Mouse (Mus musculus) lung, embryonic 15.5 days (tissue): Measurements from ENCODE around the gene Tecr. TPM values are rescaled to one million over a fixed set of nuclear protein-coding genes. Genes with fewer than 3 reads are reported as not detected.

Experiments
- ATAC-seq: fragments of 200-750 bp; cut with Nextera tagmentation; 2 replicates; pipeline ENCODE4 v1.8.0; 2017; ENCODE audit warnings: moderate number of reproducible peaks, borderline replicate concordance; ENCODE audit not compliant: low FRiP score, low TSS enrichment; ENCODE audit errors: extremely low read depth
- H3K27ac ChIP-seq: fragments of 300-500 bp; sonication (generic); 2 replicates; pipeline ENCODE4 v1.5.1; 2015; ENCODE audit warnings: moderate library complexity, mild to moderate bottlenecking, inconsistent platforms
- H3K27me3 ChIP-seq: fragments of 300-500 bp; sonication (generic); 2 replicates; pipeline ENCODE4 v1.6.1; 2015; ENCODE audit warnings: inconsistent platforms
- H3K36me3 ChIP-seq: fragments of 300-500 bp; sonication (generic); 2 replicates; pipeline ENCODE4 v1.6.1; 2015; ENCODE audit warnings: inconsistent platforms
- H3K4me1 ChIP-seq: fragments of 300-500 bp; sonication (generic); 2 replicates; pipeline ENCODE4 v1.6.1; 2015; ENCODE audit warnings: inconsistent platforms
- H3K4me2 ChIP-seq: fragments of 300-500 bp; sonication (generic); 2 replicates; pipeline ENCODE4 v1.6.1; 2015; ENCODE audit warnings: inconsistent platforms, mild to moderate bottlenecking, moderate library complexity
- H3K4me3 ChIP-seq: fragments of 300-500 bp; sonication (generic); 2 replicates; pipeline ENCODE4 v1.5.1; 2015; ENCODE audit warnings: mild to moderate bottlenecking, inconsistent platforms
- H3K9ac ChIP-seq: fragments of 300-500 bp; sonication (generic); 2 replicates; pipeline ENCODE4 v1.6.1; 2015; ENCODE audit warnings: inconsistent platforms
- H3K9me3 ChIP-seq: fragments of 300-500 bp; sonication (generic); 2 replicates; pipeline ENCODE4 v1.6.1; 2016; ENCODE audit warnings: inconsistent platforms
- WGBS: fragments of 180-500 bp; shearing (Covaris S2); methylation state at CpG from one replicate; pipeline ENCODE4 v1.1.7; 2015; 5-methylcytosine and 5-hydroxymethylcytosine counted together
- polyA plus RNA-seq: library from polyadenylated mRNA; unstranded; fragments of >200 nt; fragmentation: Nextera tagmentation; extraction: Ambion mirVana; gene quantifications from 2 replicates; pipeline ENCODE4 v1.2.1, GENCODE M21; 2015

Gene Tecr
- polyA plus RNA-seq, 1 experiment from 2014 or later, result 533 TPM

DNA sequence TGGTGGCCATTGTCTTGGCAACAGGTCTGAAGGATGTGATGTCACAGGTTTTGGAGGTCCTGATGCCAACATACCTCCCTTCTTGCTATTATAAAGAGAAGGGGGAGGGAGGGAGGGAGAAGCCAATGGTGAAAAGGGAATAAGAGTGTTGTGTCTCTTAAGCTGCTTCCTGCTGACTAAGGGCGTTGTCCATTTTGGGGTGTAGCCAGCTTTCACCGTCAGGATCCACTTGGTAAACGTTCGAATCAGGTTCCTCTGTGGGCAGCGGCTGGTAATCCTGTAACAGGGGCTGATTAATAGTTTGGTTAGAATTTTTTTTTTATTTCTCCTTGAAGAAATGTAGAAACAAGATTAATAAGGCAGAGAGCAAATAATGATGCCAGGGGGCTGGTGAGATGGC lies 31.9 kb upstream of the Tecr start:
- H3K4me1 ChIP-seq, result no peaks in the 10 kb centered on the region
- WGBS, result 59% methylated on average over 5 of the region's 5 CpGs
- H3K27me3 ChIP-seq, result no peaks in the 10 kb centered on the region
- H3K9me3 ChIP-seq, result no peaks in the 10 kb centered on the region
- no peak overlapping the region for H3K9ac ChIP-seq
- H3K4me3 ChIP-seq, result no peak overlapping the region
- no peaks in the 10 kb centered on the region for H3K36me3 ChIP-seq
- no peak overlapping the region for H3K27ac ChIP-seq
- no peak for ATAC-seq
- H3K4me2 ChIP-seq, result no peak overlapping the region

DNA sequence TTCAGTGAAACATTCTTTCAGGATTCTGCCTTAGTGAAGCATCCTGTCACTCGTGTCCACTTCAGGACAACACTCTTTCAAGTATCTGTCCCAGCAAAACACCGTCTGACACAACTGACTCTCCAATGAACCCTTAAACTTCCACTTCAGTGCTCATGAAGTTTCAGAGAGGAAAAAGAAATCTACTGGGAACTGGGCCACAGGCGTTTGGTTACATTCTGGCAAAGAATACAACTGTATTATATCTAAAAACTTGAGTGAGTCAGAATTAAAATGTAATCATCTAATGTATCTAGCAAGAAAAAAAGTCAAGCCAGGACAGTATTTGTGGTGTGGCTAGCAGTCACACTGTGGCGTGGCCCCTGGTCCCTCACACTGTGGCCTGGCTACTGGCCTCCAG lies 31.1 kb upstream of the Tecr start:
- H3K4me2 ChIP-seq, result no peak overlapping the region
- 53% methylated on average over 4 of the region's 4 CpGs for WGBS

DNA sequence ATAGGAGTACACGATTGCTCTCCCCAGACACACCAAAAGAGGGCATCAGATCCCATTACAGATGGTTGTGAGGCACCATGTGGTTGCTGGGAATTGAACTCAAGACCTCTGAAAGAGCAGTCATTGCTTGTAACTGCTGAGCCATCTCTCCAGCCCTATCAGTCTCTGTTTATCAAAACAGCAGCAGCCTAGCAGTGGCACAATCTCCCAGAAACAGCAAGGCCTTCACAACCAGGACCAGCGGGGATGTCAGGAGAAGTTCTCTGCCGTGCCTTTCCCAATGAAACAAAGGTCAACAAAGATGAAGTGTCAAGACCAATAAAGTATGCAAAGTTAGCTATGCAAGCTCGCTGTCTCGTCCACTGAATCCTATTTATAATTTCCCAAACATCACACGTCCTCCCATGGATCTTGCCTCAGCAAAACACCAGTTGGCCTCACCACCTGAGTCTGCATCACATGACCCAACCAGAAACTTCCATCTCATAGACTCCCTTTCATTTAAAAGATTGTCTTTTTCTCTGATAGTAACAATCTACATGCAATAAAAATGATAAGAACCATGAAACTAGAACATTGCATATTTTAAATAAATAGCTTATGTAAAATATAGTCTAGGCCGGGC lies 24.4 kb upstream of the Tecr start:
- no peaks in the 10 kb centered on the region for H3K36me3 ChIP-seq
- H3K27me3 ChIP-seq, result no peaks in the 10 kb centered on the region
- H3K4me2 ChIP-seq, result no peak overlapping the region
- no peak overlapping the region for H3K4me3 ChIP-seq
- no peaks in the 10 kb centered on the region for H3K4me1 ChIP-seq
- 61% methylated on average over 7 of the region's 7 CpGs for WGBS
- no peak overlapping the region for H3K9ac ChIP-seq
- H3K9me3 ChIP-seq, result no peaks in the 10 kb centered on the region
- no peak overlapping the region for H3K27ac ChIP-seq
- ATAC-seq, result no peak

More for the DNA sequence above, 31.1 kb upstream of the Tecr start:
- no peaks in the 10 kb centered on the region for H3K4me1 ChIP-seq
- H3K27me3 ChIP-seq, result no peaks in the 10 kb centered on the region
- H3K4me3 ChIP-seq, result no peak overlapping the region
- no peak for ATAC-seq
- H3K27ac ChIP-seq, result no peak overlapping the region
- H3K9ac ChIP-seq, result no peak overlapping the region
- no peaks in the 10 kb centered on the region for H3K36me3 ChIP-seq
- H3K9me3 ChIP-seq, result no peaks in the 10 kb centered on the region

DNA sequence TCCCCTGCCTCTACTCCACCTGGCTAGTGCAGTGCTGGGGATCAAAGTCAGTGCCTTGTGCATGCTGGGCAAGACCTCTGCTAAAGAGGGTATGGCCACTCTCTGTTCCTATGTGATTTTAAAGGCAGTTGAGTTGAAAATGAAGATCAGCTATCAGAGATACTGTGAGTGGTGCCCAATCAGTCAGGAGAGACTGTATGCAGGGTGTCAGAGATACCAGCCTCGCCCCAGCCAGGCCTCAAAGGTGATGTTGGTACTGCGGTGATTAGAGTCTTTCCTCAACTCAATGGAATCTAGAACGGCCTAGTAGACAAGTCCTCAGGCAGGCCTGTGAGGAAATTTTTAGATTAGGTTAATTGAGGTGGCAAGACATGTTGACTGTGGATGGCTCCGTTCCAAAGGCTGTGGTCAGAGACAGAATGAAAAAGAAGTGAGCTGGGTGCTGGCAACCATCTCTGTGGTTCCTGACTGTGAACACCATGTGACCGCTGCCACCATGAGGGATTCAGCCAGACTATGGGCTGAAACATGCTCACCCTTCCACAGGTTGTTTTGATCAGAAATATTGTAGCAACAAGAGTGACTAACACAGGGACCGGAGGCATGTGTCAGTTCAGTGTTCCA lies 18.0 kb upstream of the Tecr start:
- WGBS, result 88% methylated on average over 6 of the region's 6 CpGs
- H3K27me3 ChIP-seq, result no peaks in the 10 kb centered on the region
- H3K9ac ChIP-seq, result no peak overlapping the region
- no peak overlapping the region for H3K4me2 ChIP-seq
- H3K27ac ChIP-seq, result no peak overlapping the region
- no peaks in the 10 kb centered on the region for H3K36me3 ChIP-seq
- H3K4me1 ChIP-seq, result peaks cover 6% of the 10 kb centered on the region; the same call in 1 of the 2 replicates
- no peak for ATAC-seq
- H3K9me3 ChIP-seq, result no peaks in the 10 kb centered on the region
- H3K4me3 ChIP-seq, result no peak overlapping the region

DNA sequence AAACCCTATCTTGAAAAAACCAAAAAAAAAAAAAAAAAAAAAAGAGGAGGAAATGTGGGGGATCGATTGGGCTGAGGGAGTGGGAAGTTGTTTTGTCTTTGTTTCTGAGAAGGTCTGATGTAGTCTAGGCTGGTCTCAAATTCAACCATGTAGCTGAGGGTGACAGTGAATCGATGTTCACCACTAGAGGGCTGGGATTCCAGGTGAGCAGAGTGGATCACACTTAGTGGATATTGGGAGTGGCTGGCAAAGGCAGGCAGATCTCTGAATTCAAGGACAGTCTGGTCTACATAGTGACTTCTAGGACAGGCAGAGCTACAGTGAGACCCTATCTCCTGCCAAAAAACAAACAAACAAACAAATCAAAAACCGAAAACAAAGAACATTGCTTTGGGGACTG lies 17.0 kb upstream of the Tecr start:
- Histone ChIP-seq H3K27me3 (no peaks in the 10 kb centered on the region), H3K4me3 (no peak overlapping the region), H3K9ac (no peak overlapping the region), H3K36me3 (no peaks in the 10 kb centered on the region), H3K4me1 (peaks cover 6% of the 10 kb centered on the region; the same call in 1 of the 2 replicates), H3K9me3 (no peaks in the 10 kb centered on the region), H3K27ac (no peak overlapping the region), H3K4me2 (no peak overlapping the region)
- WGBS, result 25% methylated on average over 3 of the region's 3 CpGs
- ATAC-seq, result no peak

DNA sequence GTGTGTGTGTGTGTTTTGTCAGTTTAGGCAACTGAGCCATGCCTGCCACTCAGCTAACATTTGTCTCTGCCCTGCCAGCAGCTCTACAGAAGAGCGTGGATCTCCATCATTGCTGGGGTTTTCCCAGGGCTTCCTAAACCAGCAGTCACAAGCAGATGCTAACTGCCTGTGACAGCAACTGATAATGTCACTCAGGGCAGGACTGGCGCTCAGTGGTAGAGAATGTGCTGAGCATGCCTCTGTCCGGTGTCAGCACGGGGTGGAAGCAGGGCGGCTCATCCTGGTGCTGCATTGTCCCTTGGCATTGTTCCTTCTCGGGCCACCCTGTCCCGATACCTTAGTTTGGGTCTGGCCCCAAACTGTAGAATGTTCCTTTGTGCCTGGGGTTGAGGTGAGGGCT lies 15.8 kb upstream of the Tecr start:
- Histone ChIP-seq H3K9me3 (no peaks in the 10 kb centered on the region), H3K9ac (no peak overlapping the region), H3K4me1 (peaks cover 6% of the 10 kb centered on the region; the same call in 1 of the 2 replicates), H3K4me3 (no peak overlapping the region), H3K27ac (no peak overlapping the region), H3K36me3 (no peaks in the 10 kb centered on the region), H3K4me2 (no peak overlapping the region), H3K27me3 (no peaks in the 10 kb centered on the region)
- 75% methylated on average over 7 of the region's 7 CpGs for WGBS
- ATAC-seq, result no peak

DNA sequence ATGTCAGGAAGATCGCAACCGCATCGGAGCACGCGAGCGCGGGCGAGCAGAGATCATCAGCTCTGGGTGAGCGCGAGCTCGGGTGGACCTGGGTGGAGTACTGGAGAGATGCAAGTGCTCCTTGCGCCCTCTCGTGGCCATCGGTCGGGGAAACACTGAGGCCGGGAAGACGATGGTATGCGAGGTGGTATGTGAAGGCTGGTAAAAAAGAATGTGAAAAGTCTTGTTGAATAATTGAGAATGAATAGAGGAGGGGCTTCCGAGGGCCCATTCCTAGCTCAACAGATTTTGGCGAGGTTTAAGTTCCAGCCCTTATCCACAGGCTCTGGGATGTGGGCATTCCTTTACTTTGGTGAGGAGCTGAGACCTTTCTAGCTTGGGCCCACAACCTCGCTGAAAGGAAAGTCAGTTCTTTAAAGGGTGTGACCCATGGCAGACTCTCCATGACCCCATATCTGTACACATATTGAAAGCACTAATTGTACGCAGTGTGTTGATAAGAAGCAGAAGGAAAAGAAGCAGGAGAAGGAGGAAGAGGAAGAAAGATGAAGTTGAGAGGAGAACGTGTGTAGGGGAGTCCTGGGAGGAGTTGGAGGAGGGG lies 14.7 kb upstream of the Tecr start:
- ATAC-seq, result peak; percentile 87

DNA sequence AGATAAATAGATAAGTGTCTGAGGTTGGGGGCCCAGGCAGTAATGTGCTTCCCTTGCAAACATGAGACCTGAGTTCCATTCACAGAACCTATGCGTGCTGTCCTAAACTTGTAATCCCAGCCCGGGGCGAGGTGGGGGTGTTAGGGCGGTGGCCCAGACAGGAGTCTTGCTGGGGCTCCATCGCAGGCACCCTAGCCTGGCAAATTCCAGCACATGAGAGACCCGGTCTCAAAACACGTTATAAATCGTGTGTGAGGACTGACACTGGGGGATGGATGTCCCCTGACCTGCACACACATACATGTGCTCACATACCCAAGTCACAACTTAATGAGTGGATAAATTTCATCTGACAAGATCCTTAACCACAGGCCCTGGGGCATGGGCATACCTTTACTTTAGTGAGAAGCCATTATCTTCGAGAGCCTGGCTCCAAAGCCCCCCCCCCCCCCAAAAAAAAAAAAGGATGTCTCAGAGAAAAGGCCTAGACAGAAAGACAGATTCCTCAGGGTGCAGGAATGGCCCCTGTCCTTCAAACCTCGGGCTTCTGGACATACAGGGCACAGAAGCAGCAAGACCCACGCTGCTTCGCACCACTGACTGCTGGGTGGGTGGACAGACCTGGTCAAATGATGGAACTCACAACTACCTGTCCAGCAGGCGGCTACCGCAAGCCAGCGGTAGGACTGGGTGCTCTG lies 14.1 kb upstream of the Tecr start:
- 53% methylated on average over 15 of the region's 15 CpGs for WGBS
- H3K9ac ChIP-seq, result peak overlapping the region; percentile 42
- H3K36me3 ChIP-seq, result no peaks in the 10 kb centered on the region
- H3K27ac ChIP-seq, result no peak overlapping the region
- peaks cover 6% of the 10 kb centered on the region; the same call in 1 of the 2 replicates for H3K4me1 ChIP-seq
- no peaks in the 10 kb centered on the region for H3K9me3 ChIP-seq
- H3K27me3 ChIP-seq, result no peaks in the 10 kb centered on the region
- no peak for ATAC-seq
- H3K4me2 ChIP-seq, result peak overlapping the region; percentile 71
- H3K4me3 ChIP-seq, result peak overlapping the region; percentile 36

More for the DNA sequence above, 14.7 kb upstream of the Tecr start:
- no peak overlapping the region for H3K27ac ChIP-seq
- H3K9me3 ChIP-seq, result no peaks in the 10 kb centered on the region
- H3K9ac ChIP-seq, result peak overlapping the region; percentile 42
- WGBS, result 5% methylated on average over 23 of the region's 23 CpGs
- no peaks in the 10 kb centered on the region for H3K36me3 ChIP-seq
- H3K4me3 ChIP-seq, result peak overlapping the region; percentile 36
- H3K4me1 ChIP-seq, result peaks cover 6% of the 10 kb centered on the region; the same call in 1 of the 2 replicates
- peak overlapping the region; percentile 71 for H3K4me2 ChIP-seq
- no peaks in the 10 kb centered on the region for H3K27me3 ChIP-seq

DNA sequence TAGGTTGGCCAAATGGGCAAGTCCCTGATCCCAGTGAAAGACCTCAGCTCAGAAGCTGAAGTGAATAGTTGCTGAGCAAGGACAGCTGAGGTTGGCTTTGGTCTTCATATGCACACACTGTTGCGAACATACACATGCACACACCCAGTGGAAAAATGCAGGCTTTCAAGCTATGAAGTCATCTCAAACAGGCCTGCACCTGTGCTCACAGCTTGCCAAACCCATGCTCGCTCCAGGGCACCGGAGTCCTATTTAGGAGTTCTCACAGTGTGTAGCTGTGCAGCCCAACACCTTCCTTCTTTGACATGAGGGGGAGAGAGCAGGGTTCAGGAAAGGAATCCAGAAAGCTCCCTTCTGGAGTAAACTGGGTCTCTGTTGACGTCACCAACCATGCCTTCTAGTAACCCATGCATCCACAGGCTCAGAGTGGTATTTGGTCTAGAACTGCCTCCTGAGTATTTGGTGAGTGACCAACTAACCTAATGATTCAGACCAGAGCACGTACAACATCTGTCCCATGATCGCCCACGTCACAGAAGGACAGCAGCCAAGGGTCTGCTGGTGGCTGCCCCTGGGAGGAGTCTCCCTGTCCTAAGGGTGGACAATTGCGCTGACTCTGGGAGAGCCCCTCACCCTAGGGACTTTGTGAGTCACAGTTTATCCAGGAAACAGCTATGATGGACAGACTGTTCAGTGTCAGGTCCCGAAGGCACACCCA lies 12.0 kb upstream of the Tecr start:
- peaks cover 6% of the 10 kb centered on the region; the same call in 1 of the 2 replicates for H3K4me1 ChIP-seq
- H3K9ac ChIP-seq, result no peak overlapping the region
- no peaks in the 10 kb centered on the region for H3K36me3 ChIP-seq
- H3K9me3 ChIP-seq, result no peaks in the 10 kb centered on the region
- no peaks in the 10 kb centered on the region for H3K27me3 ChIP-seq
- ATAC-seq, result peak; percentile 47; the same call in 1 of the 2 replicates
- 77% methylated on average over 9 of the region's 9 CpGs for WGBS
- no peak overlapping the region for H3K4me3 ChIP-seq
- H3K4me2 ChIP-seq, result no peak overlapping the region
- H3K27ac ChIP-seq, result peak overlapping the region; percentile 30; the same call in 1 of the 2 replicates

DNA sequence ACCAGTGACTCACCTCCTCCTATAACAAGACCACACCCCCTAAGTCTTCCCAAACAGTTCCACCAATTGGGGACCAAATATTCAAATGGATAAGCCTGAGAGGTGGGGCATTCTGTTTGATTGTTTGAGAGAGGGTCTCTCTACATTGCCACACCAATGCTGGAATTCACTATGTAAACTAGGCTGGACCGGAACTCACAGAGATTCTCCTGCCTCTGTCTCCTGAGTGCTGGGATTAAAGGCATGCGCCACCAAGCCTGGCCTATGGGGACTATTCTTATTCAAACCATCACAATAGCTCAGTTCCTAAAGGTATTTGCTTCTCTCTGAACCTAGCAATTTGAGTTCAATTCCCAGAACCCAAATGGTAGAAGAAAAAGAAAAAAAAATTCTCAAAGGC lies 10.8 kb upstream of the Tecr start:
- no peak overlapping the region for H3K4me3 ChIP-seq

DNA sequence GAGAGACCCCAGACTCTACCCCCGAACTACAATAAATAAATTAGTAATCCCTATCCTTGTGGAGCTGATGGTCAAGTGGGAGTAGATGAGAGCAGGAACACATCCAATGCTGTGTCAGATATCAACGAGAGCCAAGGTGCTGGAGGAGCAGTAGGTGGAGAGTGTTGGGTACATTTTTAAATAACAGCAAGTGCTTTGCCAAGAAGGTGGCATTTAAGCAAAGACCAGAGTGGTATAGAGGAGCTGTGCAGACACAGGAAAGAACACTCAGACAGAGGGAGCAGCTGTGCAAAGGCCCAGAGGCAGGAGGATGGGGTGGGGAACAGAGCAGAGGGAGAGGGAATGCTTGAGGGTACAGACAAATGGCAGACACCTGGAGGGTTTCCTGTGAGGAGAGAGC lies 9.3 kb upstream of the Tecr start:
- peaks cover 20% of the 10 kb centered on the region for H3K36me3 ChIP-seq
- no peak overlapping the region for H3K27ac ChIP-seq
- 0 out of 2 replicates have a peak, but pooled peaks cover 2% of the 10 kb centered on the region for H3K4me1 ChIP-seq
- H3K9me3 ChIP-seq, result no peaks in the 10 kb centered on the region
- WGBS, result 69% methylated on average over 2 of the region's 2 CpGs
- no peak overlapping the region for H3K4me2 ChIP-seq
- H3K9ac ChIP-seq, result no peak overlapping the region
- no peaks in the 10 kb centered on the region for H3K27me3 ChIP-seq
- no peak for ATAC-seq
- no peak overlapping the region for H3K4me3 ChIP-seq

More for the DNA sequence above, 10.8 kb upstream of the Tecr start:
- peaks cover 6% of the 10 kb centered on the region; the same call in 1 of the 2 replicates for H3K4me1 ChIP-seq
- H3K9ac ChIP-seq, result no peak overlapping the region
- peaks cover 7% of the 10 kb centered on the region; the same call in 1 of the 2 replicates for H3K36me3 ChIP-seq
- no peak overlapping the region for H3K27ac ChIP-seq
- no peak for ATAC-seq
- H3K9me3 ChIP-seq, result no peaks in the 10 kb centered on the region
- no peaks in the 10 kb centered on the region for H3K27me3 ChIP-seq
- H3K4me2 ChIP-seq, result no peak overlapping the region
- 94% methylated on average over 2 of the region's 2 CpGs for WGBS
